Mouse (Mus musculus) testis, postnatal 10 days (tissue): ENCODE measurements around the gene Get4.

Source experiments
- DNase-seq: peaks from one replicate; pipeline ENCODE4 v3.0.0; 2021; ENCODE audit warnings: low spot score

Gene Get4

DNA sequence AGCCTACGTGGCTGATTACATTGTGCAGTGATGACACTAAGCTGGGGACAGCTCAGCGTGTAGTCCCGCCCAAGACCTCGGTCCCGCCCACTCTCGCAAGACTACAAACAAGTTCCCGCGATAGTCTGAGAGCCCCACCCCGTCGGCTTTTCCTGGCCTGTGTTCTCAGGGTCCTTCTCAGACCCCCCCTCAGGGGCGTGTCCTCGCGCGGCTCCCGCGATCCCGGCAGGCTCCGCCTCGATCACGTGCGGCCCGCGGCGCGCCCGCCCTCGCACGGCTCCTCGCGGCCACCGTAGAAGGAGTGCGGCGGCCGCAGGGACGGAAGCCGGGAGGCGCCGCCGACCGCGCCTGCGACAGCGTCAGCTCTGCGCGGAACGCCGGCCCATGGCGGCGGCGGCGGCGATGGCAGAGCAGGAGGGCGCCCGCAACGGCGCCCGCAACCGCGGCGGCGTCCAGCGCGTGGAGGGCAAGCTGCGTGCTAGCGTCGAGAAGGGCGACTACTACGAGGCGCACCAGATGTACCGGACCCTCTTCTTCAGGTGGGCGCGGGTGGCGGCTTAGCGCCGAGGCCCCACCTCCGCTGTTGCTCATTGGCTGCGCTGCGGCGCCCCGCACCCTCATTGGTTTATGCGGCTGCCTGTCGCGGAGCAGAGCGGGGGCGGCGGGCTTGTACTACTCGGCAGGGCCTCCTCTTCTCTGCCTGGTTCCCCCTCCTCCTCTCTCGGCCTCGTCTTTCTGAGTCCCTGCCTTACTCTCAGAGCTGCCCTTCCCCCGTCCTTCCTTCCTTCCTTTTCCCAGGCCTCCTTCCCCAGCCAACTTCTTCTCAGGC, at the start of gene Get4:
TSS of gene Get4 (plus strand) at position 244 of the 829 bp plus-strand sequence.
- DNase-seq: peak; percentile 100

DNA sequence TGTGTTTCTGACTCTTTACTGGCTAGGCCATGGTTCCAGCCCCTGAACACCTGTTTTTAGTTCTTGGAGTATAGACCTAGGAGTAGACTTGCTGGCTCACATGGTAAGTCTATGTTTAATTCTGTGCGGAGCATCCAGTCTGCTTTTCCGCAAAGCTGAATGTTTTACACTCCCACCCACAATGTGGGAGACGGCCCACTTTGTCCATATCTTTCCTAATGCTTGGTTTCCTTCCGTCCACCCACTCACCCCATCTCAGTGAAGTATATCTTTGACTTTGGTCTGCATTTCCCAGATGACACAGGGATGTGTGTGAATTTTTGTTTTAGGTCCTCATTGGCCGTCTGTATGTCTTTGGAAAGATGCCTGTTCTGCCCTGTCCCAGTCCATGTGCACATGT, 48.8 kb upstream of the Get4 start:
- DNase-seq: no peak

DNA sequence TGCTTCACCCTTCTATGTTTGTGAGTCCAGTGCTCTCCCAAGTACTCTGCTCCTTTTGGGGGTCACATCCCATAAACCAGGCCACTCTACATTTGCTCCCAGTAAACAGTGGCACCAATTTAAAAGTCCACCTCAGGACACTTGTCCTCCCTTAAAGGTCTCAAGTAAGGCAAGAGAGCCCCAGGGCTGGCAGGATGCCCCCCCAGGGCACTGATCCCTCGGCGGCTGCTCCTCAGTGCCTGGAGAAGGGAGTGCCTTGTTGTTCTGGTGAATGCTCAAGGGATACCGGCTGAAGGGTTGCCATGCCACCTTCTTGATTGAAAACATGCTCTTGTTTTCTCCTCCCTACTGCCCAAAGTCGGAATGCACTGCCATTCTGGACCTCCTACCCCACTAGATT, 46.0 kb upstream of the Get4 start:
- DNase-seq: no peak

DNA sequence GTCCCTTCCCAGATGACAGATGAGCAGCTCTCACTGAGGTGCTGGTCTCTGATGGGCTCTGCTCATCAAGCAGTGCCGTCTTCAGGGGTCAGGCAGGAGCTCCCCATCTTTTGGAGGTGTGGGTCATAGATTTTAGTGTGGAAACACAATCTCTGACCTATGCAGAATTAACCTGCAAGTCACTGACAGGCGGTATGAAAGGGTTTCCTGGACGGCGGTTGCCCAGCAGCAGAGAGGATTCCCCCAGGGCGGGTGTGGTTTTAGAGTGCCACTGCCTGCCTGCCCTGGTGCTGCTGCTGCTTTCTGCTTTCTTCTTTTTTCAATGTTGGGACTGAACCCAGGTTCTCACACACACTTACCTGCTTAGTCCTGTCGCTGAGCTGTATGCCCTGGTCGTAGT, 45.6 kb upstream of the Get4 start:
- DNase-seq: no peak

DNA sequence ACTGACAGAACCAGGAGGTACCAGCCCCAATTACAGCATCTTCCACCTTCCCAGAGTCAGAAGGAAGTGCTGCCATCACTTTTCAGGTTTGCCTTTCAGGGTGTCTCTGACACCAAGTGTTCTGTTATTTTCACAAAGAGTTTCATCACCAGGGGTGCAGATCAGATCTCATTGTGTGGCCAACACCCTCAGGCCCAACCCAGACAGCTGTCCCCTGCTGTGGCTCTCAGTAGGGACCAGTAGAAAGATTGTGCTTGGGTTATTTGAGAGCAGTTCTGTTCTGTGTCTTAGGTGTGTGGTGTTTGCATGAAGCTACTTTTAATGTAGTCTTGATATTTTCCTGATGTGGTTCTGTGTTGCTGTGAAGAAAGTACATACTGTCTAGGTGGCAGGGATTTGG, 43.9 kb upstream of the Get4 start:
- DNase-seq: no peak

DNA sequence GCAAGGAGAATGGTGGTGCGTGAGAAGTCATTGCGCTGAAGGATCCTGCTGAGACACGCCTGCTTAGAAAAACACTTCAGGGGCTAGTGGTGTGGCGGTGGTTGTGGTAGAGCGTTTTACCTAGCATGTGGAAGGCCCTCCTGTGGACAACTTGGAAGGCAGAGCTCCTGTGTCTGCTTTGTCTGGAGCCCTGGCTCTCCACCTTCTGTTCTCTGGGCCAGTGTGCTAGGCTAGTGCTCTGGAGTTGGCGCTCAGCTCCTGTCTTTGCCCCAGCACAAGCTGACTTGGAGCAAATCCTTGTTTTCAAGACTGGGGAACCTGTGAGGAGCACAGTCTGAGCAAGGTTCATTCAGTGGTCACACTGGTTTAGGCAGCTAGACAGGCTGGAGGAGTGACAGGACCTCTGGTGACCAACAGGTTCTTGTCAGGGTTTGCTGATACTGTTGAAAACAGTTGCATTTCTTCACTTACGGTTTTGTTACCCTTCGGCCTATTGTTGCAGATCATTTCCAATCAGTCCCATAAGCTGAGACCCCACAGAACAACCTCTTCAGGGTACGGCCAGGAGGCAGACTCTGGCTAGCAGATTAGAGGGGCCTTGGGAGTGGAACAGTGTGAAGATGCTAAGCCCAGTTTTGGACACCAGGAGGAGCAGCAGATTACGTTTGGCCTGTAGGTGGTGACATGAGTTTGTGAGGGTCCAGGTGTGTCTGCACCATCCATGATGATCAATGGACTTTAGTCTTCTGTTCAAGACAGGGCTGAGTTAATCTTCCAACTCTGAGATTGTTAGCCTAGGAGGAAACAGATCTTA, 43.0 kb upstream of the Get4 start:
- no peak for DNase-seq

DNA sequence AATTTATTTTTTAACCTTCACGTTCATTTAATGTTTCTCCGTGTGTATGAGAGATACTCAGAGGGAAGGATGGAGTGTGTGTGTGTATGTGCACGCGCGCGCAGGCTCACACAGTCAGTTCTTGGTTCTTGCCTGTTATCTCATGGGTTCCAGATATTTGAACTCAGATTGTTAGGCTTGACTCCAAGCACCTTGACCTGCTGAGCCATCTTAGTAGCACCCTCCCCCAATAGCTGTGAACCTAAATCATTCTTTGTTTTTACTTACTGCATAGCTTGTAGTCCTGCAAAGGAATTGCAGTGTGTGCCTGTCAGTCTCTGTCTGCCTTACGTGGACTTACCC, 42.5 kb upstream of the Get4 start:
- no peak for DNase-seq

DNA sequence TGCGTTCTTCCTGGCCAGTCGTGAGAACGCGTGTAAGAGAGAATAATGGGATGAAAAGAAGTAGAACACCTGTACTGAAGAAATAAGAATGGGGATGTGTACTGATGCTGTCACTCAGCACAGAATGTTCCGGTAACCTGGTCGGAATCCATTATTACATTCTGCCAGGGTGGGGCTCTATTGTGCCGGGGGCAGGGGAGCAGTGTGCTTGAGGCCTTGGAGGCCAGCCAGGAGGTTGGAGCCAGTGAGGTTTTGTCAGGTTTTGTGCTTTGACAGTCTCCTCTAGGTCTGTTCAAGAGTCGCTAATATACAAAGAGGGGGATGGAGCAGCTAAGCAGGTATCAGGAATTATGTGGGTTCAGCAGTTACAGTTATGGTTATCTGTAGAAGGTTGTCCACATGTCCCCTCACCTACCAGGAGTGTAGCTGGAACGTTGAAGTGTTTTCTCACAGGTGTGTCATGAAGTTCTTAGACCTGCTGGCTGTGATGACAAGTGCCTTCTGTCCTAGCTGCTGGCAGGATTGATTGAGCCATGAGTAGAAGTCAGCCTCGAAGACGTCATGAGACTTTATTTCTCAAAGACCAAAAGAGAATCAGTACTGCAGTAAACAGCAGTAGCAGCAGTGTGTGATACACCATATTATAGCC, 40.3 kb upstream of the Get4 start:
- DNase-seq: no peak

DNA sequence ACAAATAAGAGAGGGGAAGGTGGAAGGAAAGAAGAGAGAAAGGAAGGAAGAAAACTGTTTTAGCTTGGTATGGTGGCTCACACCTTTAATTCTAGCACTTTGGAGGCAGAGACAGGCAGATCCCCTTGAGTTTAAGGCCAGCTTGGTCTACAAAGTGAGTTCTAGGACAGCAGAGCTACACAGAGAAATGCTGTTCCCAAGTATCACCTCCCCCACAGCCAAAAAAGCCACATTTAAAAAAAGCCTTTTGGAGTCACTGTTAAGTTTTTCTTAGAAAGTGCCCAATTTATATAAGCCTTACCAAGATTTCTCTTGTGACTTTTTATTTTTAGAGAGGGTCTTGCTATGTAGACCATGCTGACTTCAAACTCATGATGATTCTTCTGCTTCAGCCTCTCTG, 37.8 kb upstream of the Get4 start:
- DNase-seq: no peak

DNA sequence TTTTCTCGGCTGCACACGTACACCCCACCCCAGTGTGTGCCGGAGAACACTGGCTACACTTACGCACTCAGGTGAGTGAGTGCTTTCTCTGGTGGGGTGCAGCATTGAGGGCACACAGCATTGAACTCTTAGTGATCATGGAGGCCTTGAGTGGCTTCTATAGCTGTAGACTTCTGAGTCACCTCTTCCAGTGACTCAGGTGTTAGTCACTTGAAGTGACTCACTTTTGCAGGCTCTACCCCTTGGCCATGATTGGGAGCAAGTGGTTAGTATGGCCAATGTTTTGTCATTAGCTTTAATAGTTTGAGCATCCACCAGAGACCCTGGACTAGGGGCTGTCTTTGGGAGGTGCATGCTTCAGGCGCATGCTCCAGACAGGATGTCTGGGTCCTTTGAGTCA, 36.9 kb upstream of the Get4 start:
- no peak for DNase-seq

DNA sequence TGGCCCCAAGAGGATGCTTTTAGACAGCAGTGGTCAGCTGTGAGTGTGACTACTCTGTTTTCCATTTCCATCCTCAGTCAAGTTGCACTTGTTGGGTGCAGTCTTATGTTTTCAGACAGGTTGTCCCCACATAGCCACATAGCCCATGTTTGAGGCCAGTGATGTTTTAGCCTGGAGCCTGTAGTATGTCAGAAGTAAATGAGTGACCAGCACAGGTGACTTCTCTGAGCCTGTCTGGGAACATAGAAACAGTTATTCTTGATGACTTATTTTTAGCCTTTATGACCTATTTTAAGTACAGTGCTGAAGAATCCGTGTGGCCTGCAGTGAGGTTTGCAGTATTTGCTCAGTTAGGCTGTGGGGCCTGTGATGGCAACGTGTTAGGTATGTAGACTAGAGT, 36.0 kb upstream of the Get4 start:
- no peak for DNase-seq

DNA sequence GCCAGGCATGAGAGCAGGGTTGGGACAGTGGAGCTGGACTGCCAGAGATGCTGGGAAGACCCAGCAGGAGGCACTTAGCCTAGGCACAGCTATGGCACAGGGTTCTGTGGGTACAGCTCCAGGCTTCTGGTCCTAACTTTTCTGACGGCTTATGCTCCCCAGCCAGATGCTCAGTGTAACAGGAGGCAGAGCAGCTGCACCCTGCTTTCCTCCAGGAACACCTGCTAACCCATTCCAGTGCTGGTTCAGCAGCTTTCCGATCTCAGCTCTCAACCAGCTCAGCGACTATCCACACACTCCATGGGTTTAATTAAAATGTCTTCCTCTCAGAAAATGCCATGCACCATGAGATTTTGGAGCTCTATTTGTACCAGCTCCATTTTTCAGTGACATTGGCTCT, 35.4 kb upstream of the Get4 start:
- no peak for DNase-seq

DNA sequence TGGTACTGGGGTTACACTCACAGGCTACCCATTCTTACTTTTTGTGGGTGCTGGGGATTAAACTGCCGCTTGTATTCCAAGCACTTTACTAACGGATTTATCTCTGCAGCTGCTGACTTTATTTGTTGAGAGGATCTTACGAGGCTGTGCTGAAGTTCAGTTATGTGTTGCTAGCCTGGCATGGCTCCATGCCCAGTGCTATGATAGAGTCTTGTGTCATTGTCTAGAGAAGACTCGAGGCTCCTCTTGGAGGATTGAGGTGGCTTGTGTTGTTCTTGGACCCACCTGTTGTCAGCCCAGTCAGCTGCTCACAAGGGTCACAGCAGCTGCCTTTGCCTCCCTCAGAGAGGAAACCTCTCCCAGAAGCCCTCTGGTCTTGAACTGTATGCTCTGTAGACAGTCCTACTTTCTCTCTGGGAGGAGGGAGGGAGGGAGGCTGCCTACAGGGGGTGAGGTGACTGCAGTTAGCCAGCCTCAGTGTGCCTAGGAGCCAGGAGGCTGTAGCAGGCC, 32.1 kb upstream of the Get4 start:
- DNase-seq: no peak

DNA sequence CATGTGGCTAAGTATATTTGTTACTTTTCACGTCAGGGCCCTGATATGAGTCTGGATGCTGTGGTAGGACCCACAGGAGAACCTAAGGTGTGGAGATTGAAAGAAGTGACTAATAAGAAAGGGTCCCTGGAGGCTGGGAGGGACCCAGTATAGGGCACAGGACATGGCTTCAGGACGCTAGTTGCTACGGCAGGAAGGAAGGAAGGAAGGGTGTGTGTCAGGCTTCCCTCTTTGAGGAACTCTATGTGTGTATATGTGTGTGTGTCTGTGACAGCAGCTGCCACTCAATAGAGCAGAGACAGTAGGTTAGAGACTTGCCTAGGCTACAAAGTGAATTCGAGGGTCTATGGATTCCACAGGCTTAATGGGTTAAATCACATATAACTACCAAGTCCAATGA, 31.5 kb upstream of the Get4 start:
- no peak for DNase-seq

DNA sequence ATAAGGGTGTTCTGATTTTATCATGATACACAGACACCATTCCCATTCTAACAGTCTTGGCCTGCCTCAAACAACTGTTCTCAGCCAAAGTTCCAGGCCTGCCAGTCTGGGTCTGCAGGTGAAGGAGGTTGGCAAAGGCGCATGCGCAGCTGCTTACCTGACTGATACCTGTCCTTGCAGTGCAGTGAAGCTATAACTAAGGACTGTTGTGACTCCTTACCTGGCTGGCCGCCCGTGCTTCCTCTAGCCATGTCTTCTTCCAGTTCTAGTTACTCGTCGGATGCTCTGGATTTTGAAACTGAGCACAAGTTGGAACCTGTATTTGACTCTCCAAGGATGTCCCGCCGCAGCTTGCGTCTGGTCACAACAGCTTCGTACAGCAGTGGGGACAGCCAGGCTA, 28.8 kb upstream of the Get4 start:
- DNase-seq: no peak

DNA sequence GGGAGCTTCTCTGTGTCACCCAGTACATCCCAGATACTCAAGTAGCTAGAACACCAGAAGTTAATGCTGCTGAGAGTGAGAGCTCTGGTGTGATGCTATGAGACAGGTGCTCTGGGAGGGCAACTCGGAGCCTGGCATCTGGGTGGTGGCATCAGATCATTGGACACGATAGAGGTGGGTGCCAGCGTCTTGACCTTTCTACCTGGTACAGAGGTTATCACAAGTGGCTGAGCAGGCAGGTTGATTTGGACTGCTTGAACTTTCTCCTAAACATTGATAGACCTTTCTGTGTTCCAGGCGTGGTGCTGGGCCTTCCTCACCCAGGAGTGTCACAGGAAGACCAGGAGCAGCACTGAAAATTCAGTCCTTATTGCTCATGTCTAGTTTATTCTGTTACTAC, 24.9 kb upstream of the Get4 start:
- DNase-seq: no peak

DNA sequence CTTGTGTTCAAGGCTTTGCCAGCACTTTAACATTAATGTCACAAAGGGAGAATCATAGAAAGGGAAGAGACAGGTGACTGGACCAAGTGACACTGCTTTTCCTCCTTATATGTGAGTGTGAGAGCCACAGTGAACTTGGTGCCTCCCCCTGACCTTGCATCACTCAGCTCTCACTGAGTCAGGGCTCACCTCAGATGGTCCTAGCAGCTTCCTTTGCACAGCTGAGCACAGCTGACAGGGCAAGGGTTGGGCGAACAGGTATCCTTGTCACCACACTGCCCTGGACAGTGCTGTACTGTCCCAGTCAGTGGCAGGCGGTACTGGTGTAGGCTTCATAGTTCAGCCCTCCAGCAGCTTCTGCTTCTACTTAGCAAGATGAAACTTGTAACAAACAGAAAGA, 24.5 kb upstream of the Get4 start:
- DNase-seq: no peak

DNA sequence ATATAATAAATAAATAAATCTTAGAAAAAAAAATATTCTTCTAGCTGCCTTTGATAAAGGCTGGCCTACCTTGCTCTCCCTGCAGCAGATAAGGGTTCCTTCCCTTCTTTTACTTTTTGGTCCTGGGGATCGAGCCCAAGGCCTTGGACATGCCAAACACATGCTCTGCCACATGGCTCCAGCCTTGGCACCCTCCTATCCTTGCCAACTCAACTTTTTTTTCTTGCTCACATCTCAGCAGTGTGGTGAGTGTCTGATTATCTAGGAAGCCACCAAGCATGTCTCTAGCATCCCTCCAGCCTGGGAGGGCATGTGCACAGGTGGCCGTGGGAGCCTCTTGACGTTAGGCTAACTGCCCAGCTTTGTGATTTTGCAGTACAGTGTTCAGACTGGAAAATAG, 23.8 kb upstream of the Get4 start:
- no peak for DNase-seq

DNA sequence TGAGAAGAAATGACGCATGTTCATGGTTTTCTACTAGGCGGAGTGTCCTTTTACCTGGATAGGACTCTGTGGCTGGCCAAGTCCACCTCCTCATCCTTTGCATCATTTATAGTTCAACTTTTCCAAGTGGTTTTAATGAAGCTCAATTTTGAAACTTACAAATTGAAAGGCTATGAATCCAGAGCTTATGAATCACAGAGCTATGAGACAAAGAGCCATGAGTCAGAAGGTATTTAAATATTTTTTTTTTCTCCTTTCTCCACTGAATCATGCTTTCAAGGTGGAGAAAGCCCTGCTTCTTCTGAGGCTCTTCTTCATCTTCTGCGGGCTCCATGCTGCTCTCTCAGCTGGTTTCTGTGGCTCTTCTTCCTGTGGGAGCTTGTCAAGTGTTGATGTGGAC, 22.4 kb upstream of the Get4 start:
- no peak for DNase-seq

DNA sequence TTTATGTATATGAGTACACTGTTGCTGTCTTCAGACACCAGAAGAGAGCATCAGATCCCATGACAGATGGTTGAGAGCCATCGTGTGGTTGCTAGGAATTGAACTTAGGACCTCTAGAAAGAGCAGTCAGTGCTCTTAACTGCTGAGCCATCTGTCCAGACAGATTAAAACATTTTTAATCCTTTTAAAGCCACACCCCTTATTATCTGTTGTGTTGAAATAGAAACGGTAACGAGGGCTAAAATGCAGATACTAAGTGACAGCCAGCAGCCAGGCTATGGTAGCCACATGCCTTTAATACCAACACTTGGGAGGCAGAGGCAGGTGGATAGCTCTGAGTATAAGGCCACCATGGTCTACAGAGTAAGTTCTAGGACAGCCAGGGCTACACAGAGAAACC, 20.0 kb upstream of the Get4 start:
- DNase-seq: no peak

DNA sequence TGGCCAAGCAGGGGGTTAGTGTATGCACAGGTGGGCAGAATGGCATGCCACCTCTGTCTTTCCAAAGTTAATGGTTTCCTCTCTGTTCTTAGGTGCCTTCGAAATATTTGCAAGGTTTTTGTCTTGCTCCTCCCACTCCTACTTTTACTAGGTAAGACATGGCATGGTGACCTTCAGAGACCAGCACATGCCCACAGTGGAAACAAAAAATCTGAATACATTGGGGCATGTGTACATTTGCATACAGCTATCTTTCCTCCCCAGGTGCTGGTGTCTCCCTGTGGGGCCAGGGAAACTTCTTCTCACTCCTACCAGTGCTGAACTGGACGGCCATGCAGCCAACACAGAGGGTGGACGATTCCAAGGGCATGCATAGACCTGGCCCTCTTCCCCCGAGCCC, 17.7 kb upstream of the Get4 start:
- no peak for DNase-seq

DNA sequence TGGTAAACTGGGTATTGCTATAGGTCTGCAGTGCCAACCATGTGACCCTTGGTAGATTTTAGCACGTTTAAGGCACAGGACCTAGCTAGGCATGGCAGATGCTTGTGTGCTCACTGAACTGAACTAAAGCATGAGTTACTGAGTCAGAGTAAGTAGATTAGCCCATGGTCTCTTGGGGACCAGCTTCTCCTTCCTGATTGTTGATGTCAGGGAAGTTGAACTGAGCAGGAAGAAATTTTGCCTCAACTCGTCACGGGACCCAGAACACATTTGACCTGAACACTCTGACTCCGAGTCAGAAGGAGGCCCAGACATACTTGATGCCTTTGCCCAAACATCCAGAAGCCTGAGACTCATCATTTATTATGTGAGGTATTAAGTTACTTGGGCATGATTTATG, 14.7 kb upstream of the Get4 start:
- no peak for DNase-seq
